Mouse (Mus musculus) right cerebral cortex, adult 2 months (tissue): ENCODE results near the gene Olfr68.
"Not testable (repeated sequence)": the region's sequence is repeated elsewhere in the genome, so short reads cannot be mapped to it uniquely, and the experiment has no call there.

ENCODE experiments used
- DNase-seq, 2 experiments: peaks; one replicate each; pipeline ENCODE4 v3.0.0; 2021 to 2022; ENCODE audit warnings: low spot score in 2 of 2

The Olfr68 gene

GRCm38 (mm10) chr7:103767687-103768086, 11.8 kb downstream of the Olfr68 start:
- not testable (repeated sequence) for DNase-seq

- not testable (repeated sequence) for DNase-seq
Measured at GRCm38 (mm10) chr7:103762212-103762611, 17.3 kb downstream of the Olfr68 start.

GRCm38 (mm10) chr7:103757233-103757632, 22.3 kb downstream of the Olfr68 start, which contains the start of gene Olfr630:
TSS of gene Olfr630 (minus strand) at chr7:103757333.
- DNase-seq: no peak

GRCm38 (mm10) chr7:103744843-103745242, 34.7 kb downstream of the Olfr68 start, which contains the start of gene Olfr629:
TSS of gene Olfr629 (minus strand) at chr7:103744943.
- no peak for DNase-seq

- no peak for DNase-seq
Measured at GRCm38 (mm10) chr7:103730074-103730473, 49.4 kb downstream of the Olfr68 start, which contains the start of gene Olfr628. TSS of gene Olfr628 (plus strand) at chr7:103730374.
